Mouse (Mus musculus): ENCODE measurements at regions not wholly inside any gene's neighbourhood (a gene's known extent, or its start where the extent isn't known, plus 50 kb on each side); places are given as distances from the start of the nearest gene placed in this dataset.

DNA sequence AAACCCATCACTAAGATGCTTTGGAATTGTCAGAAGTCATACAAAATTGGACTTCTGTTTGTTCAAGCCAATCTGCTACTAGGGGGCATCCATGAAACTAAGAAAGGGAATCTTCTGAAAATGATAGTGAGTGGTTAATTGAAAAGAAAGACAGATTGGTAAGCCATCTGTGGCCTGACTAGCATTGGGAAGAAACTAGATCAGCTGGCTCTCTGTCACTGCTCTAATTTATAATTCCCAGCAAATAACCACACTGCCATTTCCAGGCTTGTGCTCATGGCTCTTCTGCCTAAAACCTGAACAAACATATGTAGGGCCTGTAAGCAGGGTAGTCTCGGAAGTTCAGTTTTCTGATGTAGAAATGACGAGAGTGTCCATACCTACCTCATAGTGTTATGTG is 569.8 kb downstream of the Pcdh19 start:
- in situ Hi-C loops (cut with MboI, MseI): no loop called here

DNA sequence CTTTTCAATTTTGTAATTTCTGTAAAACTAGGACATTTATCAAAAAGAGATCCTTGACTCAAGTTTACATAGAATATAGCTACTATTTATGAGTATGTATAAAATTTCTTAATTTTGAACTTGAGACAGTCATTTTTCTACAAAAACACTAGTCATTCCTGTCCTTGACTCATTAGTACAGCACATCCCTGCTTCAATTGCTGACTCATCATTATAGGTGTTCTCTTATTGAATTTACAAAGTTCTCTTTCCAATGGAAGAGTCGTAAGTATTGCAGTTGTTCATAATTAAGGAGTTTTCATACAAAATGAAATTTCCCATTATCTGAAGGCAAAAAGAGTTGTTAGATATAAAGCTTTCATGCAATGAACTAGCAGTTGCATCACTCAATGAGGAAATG is 578.6 kb downstream of the Pcdh19 start:
- in situ Hi-C loops (cut with MboI, MseI): no loop called here

DNA sequence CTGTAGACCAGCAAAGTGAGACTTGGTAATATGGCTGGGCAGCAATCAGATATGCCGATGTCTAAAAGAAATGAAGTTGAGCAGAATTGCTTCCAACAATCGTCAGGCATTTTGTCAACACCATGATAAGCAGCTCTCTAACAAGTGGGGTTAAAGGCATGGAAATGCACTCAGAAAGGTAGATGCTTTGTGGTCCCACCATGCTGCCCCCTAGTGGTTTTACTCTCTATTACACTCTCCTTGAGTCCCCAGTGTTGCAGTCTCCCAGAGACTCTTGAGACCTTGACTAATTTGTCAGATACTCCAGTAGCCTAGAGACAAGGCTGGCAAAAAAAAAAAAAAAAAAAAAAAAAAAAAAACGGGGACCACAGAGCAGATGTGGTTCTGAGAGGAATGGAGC is 595.8 kb downstream of the Pcdh19 start:
- in situ Hi-C loops (cut with MboI, MseI): no loop called here

DNA sequence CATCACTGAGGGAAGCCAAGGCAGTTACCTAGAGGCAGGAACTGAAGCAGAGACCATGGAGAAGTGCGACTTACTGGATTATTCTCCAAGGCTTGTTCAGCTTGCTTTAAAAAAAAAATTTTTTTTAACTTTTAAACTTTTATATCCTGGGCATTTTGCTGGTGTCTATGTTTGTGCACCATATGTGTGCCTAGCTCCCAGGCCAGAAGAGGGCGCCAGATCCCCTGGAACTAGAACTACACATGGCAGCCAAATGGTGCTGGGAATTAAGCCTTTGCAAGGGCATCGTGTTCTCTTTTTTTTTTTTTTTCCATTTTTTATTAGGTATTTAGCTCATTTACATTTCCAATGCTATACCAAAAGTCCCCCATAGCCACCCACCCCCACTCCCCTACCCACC is 624.7 kb downstream of the Pcdh19 start:
- in situ Hi-C loops (cut with MboI, MseI): loop anchor here (10.0 kb wide), 1 partner anchor 971 kb away; no protein-coding TSS in a partner anchor

Data from T-helper 2 cell (primary cell).